Mouse (Mus musculus) bone marrow, adult 2 months (tissue): ENCODE data around the gene Stx3. TPM values are rescaled to one million over a fixed set of nuclear protein-coding genes. Genes with fewer than 3 reads are reported as not detected.

Experiments used
- H3K27ac ChIP-seq: fragments of 200-500 bp; 2 replicates; pipeline ENCODE4 v1.5.1; 2012; ENCODE audit warnings: low read depth, mild to moderate bottlenecking, control low read depth, inconsistent platforms, low read length; ENCODE audit not compliant: control insufficient read depth, poor library complexity, insufficient read depth
- H3K4me1 ChIP-seq: fragments of 200-500 bp; 2 replicates; pipeline ENCODE4 v1.6.1; 2011; ENCODE audit warnings: low read length; ENCODE audit not compliant: control insufficient read depth, insufficient read depth
- H3K4me3 ChIP-seq: fragments of 200-500 bp; replicated peaks from 2 replicates; pipeline ENCODE3; 2011; ENCODE audit warnings: mild to moderate bottlenecking, low read depth, low read length, control low read depth; ENCODE audit not compliant: control insufficient read depth
- CTCF ChIP-seq: fragments of 200-500 bp; IDR thresholded peaks from 2 replicates; pipeline ENCODE4 v1.5.1; 2011; ENCODE audit warnings: low read length, control low read depth; ENCODE audit not compliant: control insufficient read depth, insufficient read depth
- POLR2A ChIP-seq: fragments of 200-500 bp; IDR thresholded peaks from 2 replicates; pipeline ENCODE4 v1.6.1; 2011; ENCODE audit warnings: low read depth, mild to moderate bottlenecking, control low read depth, low read length, borderline replicate concordance; ENCODE audit not compliant: control insufficient read depth
- WGBS: fragments of 180-500 bp; shearing (Covaris S2); methylation state at CpG from one replicate; pipeline ENCODE4 v1.1.7; 2018; 5-methylcytosine and 5-hydroxymethylcytosine counted together
- polyA plus RNA-seq: library from polyadenylated mRNA; stranded (reverse); fragments of >200 nt; gene quantifications from 2 replicates; pipeline ENCODE4 v1.2.4, GENCODE M21; 2011; ENCODE audit warnings: low replicate concordance; ENCODE audit not compliant: missing spikeins, insufficient read depth, insufficient read length

Gene Stx3
- polyA plus RNA-seq, 1 experiment, result 7.3 TPM

GRCm38 (mm10) chr19:11811688-11812365 lies 7.4 kb downstream of the Stx3 start:
- Histone ChIP-seq H3K4me3 (no peak overlapping the region), H3K4me1 (peaks cover 5% of the 10 kb centered on the region), H3K27ac (no peak overlapping the region)
- WGBS, result 42% methylated on average over 5 of the region's 5 CpGs
- no peak for TF ChIP-seq CTCF

DNA sequence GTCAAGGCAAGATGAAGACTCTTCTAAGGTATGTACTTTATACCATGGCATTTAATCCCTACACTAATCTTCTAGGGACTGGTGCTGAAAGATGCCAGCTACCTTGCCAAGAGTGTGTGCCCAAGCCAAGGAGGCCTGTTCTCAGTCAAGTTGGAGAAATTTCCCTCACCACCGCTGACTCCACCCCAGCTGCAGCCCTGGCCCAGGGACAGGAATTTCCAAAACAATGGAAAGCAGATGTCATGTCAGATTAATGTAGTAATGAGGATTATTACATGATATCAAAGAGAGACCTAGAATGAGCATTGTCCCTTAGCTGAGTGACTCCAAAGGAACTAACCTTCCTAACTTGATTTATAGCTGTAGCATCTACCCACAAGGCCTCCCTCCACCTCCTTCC lies 8.3 kb downstream of the Stx3 start:
- Histone ChIP-seq H3K4me3 (no peak overlapping the region), H3K4me1 (peaks cover 5% of the 10 kb centered on the region), H3K27ac (no peak overlapping the region; the same call in 1 of the 2 replicates)
- TF ChIP-seq POLR2A, result no peak
- TF ChIP-seq CTCF, result no peak
- WGBS, result 68% methylated on average over 1 of the region's 1 CpGs

DNA sequence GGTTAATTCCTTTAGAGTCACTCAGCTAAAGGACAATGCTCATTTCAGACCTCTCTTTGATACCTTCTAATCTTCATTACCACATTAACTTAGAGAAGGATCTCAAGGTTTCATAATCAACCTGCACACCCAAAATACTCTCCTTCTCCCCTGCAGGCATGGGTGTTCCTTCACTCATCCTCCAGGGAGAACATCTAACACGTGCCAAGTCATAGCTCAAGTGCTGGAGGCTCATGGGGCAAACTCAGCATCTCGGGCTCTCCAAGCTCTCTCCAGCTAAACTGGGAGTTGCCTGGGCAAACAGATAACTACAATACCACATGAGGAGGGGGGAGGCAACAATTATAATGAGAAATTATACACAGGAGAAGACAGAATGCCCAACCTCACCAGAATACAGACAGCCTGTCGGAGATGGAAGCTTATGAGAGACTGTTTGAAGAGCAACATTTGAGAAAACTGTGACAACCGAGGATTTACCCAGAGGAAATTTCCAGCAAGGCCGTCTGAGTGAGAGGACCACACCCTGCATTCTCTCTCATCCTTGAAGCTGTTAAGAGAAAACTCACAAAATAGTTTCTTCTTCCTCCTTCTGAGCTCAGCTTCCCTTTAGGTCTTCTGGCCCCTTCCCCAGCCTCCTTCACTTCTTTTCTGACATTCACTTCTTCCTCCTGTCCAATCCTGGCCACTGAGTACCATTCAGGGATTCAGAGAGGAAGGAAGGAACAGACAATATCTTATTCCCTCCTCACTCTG lies 9.0 kb downstream of the Stx3 start:
- WGBS, result 28% methylated on average over 5 of the region's 5 CpGs

DNA sequence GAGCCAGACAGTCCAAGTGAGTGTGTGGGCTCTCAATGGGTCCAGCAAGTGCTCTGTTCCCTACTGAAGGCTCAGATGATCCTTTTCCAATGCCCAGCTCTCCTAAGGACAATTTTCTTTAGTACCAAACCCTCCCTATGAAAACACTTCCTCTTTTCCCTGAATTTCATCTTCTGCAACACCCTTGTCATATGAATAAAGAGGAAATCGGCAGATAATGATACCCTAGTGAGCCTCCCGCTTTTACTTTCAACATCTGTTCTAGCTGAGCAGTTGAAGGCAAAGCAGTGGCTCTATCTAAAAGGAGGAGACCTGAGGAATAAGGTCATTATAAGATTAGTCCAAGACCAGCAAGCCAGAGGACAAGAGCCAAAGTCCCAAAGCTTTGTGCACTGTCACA lies 10.8 kb downstream of the Stx3 start:
- 24% methylated on average over 2 of the region's 2 CpGs for WGBS

More for the DNA sequence above, 9.0 kb downstream of the Stx3 start:
- Histone ChIP-seq H3K4me3 (no peak overlapping the region), H3K4me1 (peaks cover 5% of the 10 kb centered on the region), H3K27ac (no peak overlapping the region; the same call in 1 of the 2 replicates)
- TF ChIP-seq CTCF (no peak), POLR2A (no peak)

DNA sequence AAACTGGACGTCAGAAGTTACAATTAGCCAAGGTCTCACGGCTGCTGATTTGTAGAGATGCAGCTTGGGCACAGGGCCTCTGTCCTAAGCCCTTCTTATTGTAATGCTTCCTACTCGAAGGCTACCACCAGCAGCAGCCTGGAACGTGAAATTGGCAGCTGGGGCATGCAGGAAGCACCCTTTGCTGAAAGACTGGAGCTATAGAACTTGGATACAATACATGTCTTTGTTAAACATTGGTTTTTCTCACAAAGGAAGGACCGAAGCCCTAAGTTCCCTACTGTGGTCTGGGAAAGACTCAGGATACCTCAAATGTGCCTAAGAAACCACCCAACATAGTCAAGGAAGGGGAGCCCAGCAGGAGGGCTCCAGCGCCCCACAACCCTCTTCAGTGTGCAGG lies 11.4 kb downstream of the Stx3 start:
- TF ChIP-seq CTCF, result no peak
- no peak for TF ChIP-seq POLR2A
- 24% methylated on average over 6 of the region's 6 CpGs for WGBS
- Histone ChIP-seq H3K27ac (peak overlapping the region; percentile 46; the same call in 1 of the 2 replicates), H3K4me1 (peaks cover 5% of the 10 kb centered on the region), H3K4me3 (no peak overlapping the region)

More for the DNA sequence above, 10.8 kb downstream of the Stx3 start:
- H3K4me1 ChIP-seq, result peaks cover 5% of the 10 kb centered on the region
- H3K27ac ChIP-seq, result no peak overlapping the region
- no peak overlapping the region for H3K4me3 ChIP-seq
- TF ChIP-seq POLR2A (no peak), CTCF (no peak)

DNA sequence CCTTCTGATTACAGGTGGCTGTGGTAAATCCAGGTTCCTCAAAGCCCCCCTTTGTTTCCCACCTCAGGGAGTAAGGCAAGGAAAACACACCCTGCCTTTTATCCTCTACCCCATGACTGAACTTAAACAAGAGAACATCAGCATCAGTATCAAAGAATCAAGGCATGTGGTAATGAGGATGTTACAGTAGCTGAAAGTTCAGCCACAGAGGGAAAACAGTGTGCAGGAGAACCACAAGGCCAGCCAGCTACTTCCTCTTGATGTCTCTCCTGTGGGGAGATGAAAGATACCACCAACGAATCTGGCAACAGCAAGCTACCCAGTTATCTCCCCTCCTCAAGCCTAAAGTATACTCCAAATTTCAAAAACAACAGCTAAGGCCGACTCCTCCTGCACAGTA lies 12.0 kb downstream of the Stx3 start:
- H3K4me1 ChIP-seq, result peaks cover 5% of the 10 kb centered on the region
- WGBS, result 3% methylated on average over 2 of the region's 2 CpGs
- H3K27ac ChIP-seq, result no peak overlapping the region
- no peak overlapping the region for H3K4me3 ChIP-seq
- TF ChIP-seq POLR2A (no peak), CTCF (no peak)

- Histone ChIP-seq H3K4me1 (peaks cover 5% of the 10 kb centered on the region), H3K4me3 (no peak overlapping the region), H3K27ac (no peak overlapping the region)
- TF ChIP-seq POLR2A (no peak), CTCF (no peak)
- 3% methylated on average over 1 of the region's 1 CpGs for WGBS
Observed at GRCm38 (mm10) chr19:11804423-11804822, 14.8 kb downstream of the Stx3 start.

DNA sequence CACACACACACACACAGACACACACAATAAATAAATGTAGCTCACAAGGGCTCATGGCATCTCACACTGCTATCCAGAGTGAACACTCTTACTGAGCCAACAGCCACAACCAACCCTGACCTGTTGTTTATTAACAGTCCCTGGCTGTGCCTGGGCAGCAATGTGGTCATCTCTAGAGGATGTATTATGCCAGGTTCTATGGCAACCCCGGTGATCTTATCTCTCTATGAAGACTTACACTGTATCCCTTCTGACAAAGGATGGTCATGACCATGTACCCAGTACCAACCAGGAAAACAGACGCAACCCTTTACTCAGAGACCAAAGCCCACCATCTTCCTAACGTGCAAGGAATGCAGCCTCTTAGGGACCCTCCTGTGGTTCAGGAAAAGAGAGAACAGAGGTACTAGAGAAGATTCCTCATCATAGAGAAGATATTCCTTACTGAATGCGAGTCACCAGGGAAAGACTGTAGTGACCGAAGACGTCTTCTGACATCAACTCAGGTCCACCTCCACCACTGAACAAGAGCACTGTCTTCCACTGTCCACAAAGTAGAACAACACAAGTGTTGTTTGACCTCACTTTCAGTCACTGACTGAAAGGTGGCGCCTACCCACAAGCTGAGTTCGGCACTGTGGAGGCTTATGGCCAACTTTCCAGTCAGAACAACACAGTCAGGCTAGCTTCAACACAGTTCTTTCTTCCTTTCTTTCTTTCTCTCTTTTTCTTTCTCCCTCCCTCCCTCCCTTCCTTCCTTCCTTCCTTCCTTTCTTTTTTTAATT lies 18.5 kb downstream of the Stx3 start:
- Histone ChIP-seq H3K27ac (no peak overlapping the region), H3K4me3 (no peak overlapping the region), H3K4me1 (no peaks in the 10 kb centered on the region; the same call in 1 of the 2 replicates)
- WGBS, result 57% methylated on average over 8 of the region's 8 CpGs
- TF ChIP-seq CTCF (no peak; the same call in 1 of the 2 replicates), POLR2A (no peak)
